Mouse (Mus musculus): ENCODE measurements at regions not wholly inside any gene's neighbourhood (a gene's known extent, or its start where the extent isn't known, plus 50 kb on each side); places are given as distances from the start of the nearest gene placed in this dataset.

DNA sequence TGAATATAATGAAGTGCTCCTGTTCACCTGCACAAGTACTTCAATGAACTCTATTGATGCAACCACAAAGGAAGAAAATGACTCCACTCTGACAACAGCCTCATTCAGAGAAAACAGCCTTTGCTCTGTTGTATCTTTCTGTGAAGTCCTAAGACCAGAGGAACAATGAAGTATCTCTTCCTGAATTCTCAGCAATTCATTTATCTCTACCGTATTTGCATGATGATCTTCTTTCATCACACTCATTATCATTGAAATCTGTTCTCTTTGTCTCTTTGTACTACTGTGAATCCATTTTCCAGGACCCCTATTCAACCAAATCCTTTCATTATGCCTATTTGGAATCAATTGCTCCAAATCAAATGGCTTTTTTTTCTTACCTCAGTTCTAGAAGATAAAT, 2355.5 kb downstream of the Pcdh9 start:
- H3K4me2 ChIP-seq (ENCODE audit: low read length), result no peak overlapping the region
- no peak overlapping the region for H3K4me3 ChIP-seq (replicated peaks; ENCODE audit: low read length)
- H3K27me3 ChIP-seq (replicated peaks; ENCODE audit: control insufficient read depth, insufficient read depth, low read length), result no peaks in the 10 kb centered on the region
- no peak overlapping the region for H3K27ac ChIP-seq (ENCODE audit: low read length)
- H3K9ac ChIP-seq (replicated peaks; ENCODE audit: low read depth, low read length), result no peak overlapping the region
- no peaks in the 10 kb centered on the region for H3K4me1 ChIP-seq (replicated peaks; ENCODE audit: control insufficient read depth, insufficient read depth, low read length)
- ATAC-seq, result no peak
- no peaks in the 10 kb centered on the region for H3K9me3 ChIP-seq (ENCODE audit: control insufficient read depth, low read length)
- 6% methylated on average over 1 of the region's 1 CpGs for WGBS
- no peaks in the 10 kb centered on the region for H3K36me3 ChIP-seq (ENCODE audit: control insufficient read depth, insufficient read depth)

DNA sequence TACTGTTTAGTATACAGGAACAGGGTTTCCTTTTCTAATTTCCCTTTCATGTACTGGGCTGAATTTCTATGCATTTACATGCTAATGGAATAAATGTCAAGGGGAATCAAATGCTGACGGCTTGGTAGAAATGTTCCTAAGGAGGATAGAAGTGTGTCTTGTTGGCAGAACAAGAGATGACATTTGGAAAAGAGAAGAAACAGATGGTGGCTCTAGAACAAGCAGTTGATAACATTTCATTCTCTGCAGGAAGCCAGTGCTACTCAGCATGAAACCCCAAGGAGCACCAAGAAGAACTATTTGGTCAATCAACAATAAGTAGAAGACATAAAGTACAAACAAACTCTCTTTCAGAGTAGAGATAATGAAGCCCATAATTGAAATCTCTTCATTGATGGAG, 2392.0 kb downstream of the Pcdh9 start:
- no peak for ATAC-seq
- no peaks in the 10 kb centered on the region for H3K9me3 ChIP-seq (ENCODE audit: control insufficient read depth, low read length)
- H3K27ac ChIP-seq (ENCODE audit: low read length), result no peak overlapping the region
- no peaks in the 10 kb centered on the region for H3K27me3 ChIP-seq (replicated peaks; ENCODE audit: control insufficient read depth, insufficient read depth, low read length)
- H3K9ac ChIP-seq (replicated peaks; ENCODE audit: low read depth, low read length), result no peak overlapping the region
- H3K4me3 ChIP-seq (replicated peaks; ENCODE audit: low read length), result no peak overlapping the region
- H3K4me1 ChIP-seq (replicated peaks; ENCODE audit: control insufficient read depth, insufficient read depth, low read length), result no peaks in the 10 kb centered on the region
- H3K4me2 ChIP-seq (ENCODE audit: low read length), result no peak overlapping the region
- 23% methylated on average over 1 of the region's 1 CpGs for WGBS
- no peaks in the 10 kb centered on the region for H3K36me3 ChIP-seq (ENCODE audit: control insufficient read depth, insufficient read depth)

DNA sequence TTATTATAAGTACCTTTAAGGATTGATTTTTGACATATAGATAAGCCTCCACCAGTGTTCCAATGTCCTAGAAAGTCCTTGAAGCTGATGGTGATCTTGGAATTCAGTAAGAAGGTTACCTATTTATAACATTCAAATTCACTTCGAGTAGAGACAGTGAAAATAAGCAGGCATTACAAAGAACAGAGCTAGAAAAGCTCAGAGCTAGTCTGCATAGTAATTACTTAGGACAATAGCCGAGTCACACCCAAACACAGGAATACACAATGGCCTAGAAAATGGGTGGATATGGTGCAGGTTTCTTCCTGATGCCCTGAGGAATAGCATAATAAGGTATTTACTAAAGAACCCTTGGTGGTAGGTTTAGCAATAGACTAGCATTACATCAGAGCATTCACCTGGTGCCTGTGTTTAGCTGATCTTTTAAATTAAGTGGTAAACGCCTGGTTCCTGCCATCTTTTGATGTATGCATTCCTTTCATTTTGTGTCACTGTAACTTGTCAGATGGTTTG, 2412.1 kb downstream of the Pcdh9 start:
- Histone ChIP-seq H3K9me3 (ENCODE audit: control insufficient read depth, low read length) (no peaks in the 10 kb centered on the region), H3K4me1 (replicated peaks; ENCODE audit: control insufficient read depth, insufficient read depth, low read length) (no peaks in the 10 kb centered on the region), H3K36me3 (ENCODE audit: control insufficient read depth, insufficient read depth) (no peaks in the 10 kb centered on the region), H3K4me2 (ENCODE audit: low read length) (no peak overlapping the region), H3K27me3 (replicated peaks; ENCODE audit: control insufficient read depth, insufficient read depth, low read length) (no peaks in the 10 kb centered on the region), H3K4me3 (replicated peaks; ENCODE audit: low read length) (no peak overlapping the region), H3K27ac (ENCODE audit: low read length) (no peak overlapping the region), H3K9ac (replicated peaks; ENCODE audit: low read depth, low read length) (no peak overlapping the region)
- ATAC-seq, result no peak
- WGBS, result 55% methylated on average over 3 of the region's 3 CpGs

- H3K4me2 ChIP-seq (ENCODE audit: low read length), result no peak overlapping the region
- ATAC-seq, result peak; percentile 92
- H3K9me3 ChIP-seq (ENCODE audit: control insufficient read depth, low read length), result peaks cover 3% of the 10 kb centered on the region; the same call in 1 of the 2 replicates
- no peak overlapping the region for H3K4me3 ChIP-seq (replicated peaks; ENCODE audit: low read length)
- no peaks in the 10 kb centered on the region for H3K36me3 ChIP-seq (ENCODE audit: control insufficient read depth, insufficient read depth)
- no peak overlapping the region for H3K9ac ChIP-seq (replicated peaks; ENCODE audit: low read depth, low read length)
- H3K4me1 ChIP-seq (replicated peaks; ENCODE audit: control insufficient read depth, insufficient read depth, low read length), result 0 out of 2 replicates have a peak, but pooled peaks cover 2% of the 10 kb centered on the region
- H3K27ac ChIP-seq (ENCODE audit: low read length), result no peak overlapping the region; the same call in 1 of the 2 replicates
- 37% methylated on average over 3 of the region's 3 CpGs for WGBS
- no peaks in the 10 kb centered on the region for H3K27me3 ChIP-seq (replicated peaks; ENCODE audit: control insufficient read depth, insufficient read depth, low read length)
Observed at GRCm38 (mm10) chr14:91463910-91464309, 2426.6 kb downstream of the Pcdh9 start.

GRCm38 (mm10) chr14:91462671-91463070, 2427.8 kb downstream of the Pcdh9 start:
- H3K27me3 ChIP-seq (replicated peaks; ENCODE audit: control insufficient read depth, insufficient read depth, low read length), result no peaks in the 10 kb centered on the region
- no peak for ATAC-seq
- H3K9me3 ChIP-seq (ENCODE audit: control insufficient read depth, low read length), result peaks cover 3% of the 10 kb centered on the region; the same call in 1 of the 2 replicates
- H3K4me3 ChIP-seq (replicated peaks; ENCODE audit: low read length), result no peak overlapping the region
- H3K4me1 ChIP-seq (replicated peaks; ENCODE audit: control insufficient read depth, insufficient read depth, low read length), result 0 out of 2 replicates have a peak, but pooled peaks cover 2% of the 10 kb centered on the region
- WGBS, result 42% methylated on average over 2 of the region's 2 CpGs
- no peak overlapping the region for H3K27ac ChIP-seq (ENCODE audit: low read length)
- H3K9ac ChIP-seq (replicated peaks; ENCODE audit: low read depth, low read length), result no peak overlapping the region
- no peaks in the 10 kb centered on the region for H3K36me3 ChIP-seq (ENCODE audit: control insufficient read depth, insufficient read depth)
- no peak overlapping the region for H3K4me2 ChIP-seq (ENCODE audit: low read length)

- Histone ChIP-seq H3K4me2 (ENCODE audit: low read length) (no peak overlapping the region), H3K9ac (replicated peaks; ENCODE audit: low read depth, low read length) (no peak overlapping the region), H3K4me3 (replicated peaks; ENCODE audit: low read length) (no peak overlapping the region), H3K27me3 (replicated peaks; ENCODE audit: control insufficient read depth, insufficient read depth, low read length) (no peaks in the 10 kb centered on the region), H3K27ac (ENCODE audit: low read length) (no peak overlapping the region), H3K4me1 (replicated peaks; ENCODE audit: control insufficient read depth, insufficient read depth, low read length) (0 out of 2 replicates have a peak, but pooled peaks cover 2% of the 10 kb centered on the region), H3K9me3 (ENCODE audit: control insufficient read depth, low read length) (no peaks in the 10 kb centered on the region), H3K36me3 (ENCODE audit: control insufficient read depth, insufficient read depth) (no peaks in the 10 kb centered on the region)
- no peak for ATAC-seq
- WGBS, result 88% methylated on average over 4 of the region's 4 CpGs
Observed at GRCm38 (mm10) chr14:91458756-91459155, 2431.7 kb downstream of the Pcdh9 start.
